Mouse (Mus musculus) megakaryocyte, embryonic 14.5 days (primary cell): ENCODE measurements around the gene Rab31.

Experiments
- FLI1 ChIP-seq: IDR thresholded peaks from 2 replicates; pipeline ENCODE4 v1.6.1; 2012; ENCODE audit warnings: low read length, inconsistent platforms, mixed read lengths
- GATA1 ChIP-seq: IDR thresholded peaks from 3 replicates; pipeline ENCODE4 v1.6.1; 2012; ENCODE audit warnings: mixed read lengths, low read length, inconsistent platforms, borderline replicate concordance

- TF ChIP-seq FLI1 (no peak), GATA1 (no peak)
Observed at GRCm38 (mm10) chr17:65639144-65639543, 133.4 kb downstream of the Rab31 start.
